Mouse (Mus musculus) megakaryocyte, embryonic 14.5 days (primary cell): ENCODE data around the gene Cdk14.

Experiments used
- FLI1 ChIP-seq: IDR thresholded peaks from 2 replicates; pipeline ENCODE4 v1.6.1; 2012; ENCODE audit warnings: low read length, inconsistent platforms, mixed read lengths
- GATA1 ChIP-seq: IDR thresholded peaks from 3 replicates; pipeline ENCODE4 v1.6.1; 2012; ENCODE audit warnings: mixed read lengths, low read length, inconsistent platforms, borderline replicate concordance

- TF ChIP-seq GATA1 (no peak), FLI1 (no peak)
Measured at GRCm38 (mm10) chr5:5354684-5355368, 65.3 kb downstream of the Cdk14 start.
